Mouse (Mus musculus): ENCODE data around the gene Cep89.
A peak's percentile ranks its signal among the peaks of the same experiment; 100 is the strongest.

Cep89 gene

GRCm38 (mm10) chr7:35396542-35397168 is at the start of gene Cep89, which contains the start of gene Faap24:
Gene Cep89, plus strand, starts transcription at chr7:35397035.
Gene Faap24, minus strand, starts transcription at chr7:35396836.
- peak; percentile 96 for ATAC-seq (ENCODE audit: insufficient number of reproducible peaks, low FRiP score, low TSS enrichment)

- no peak for ATAC-seq (ENCODE audit: insufficient number of reproducible peaks, low FRiP score, low TSS enrichment)
Measured at GRCm38 (mm10) chr7:35347918-35348700, 48.7 kb upstream of the Cep89 start.

DNA sequence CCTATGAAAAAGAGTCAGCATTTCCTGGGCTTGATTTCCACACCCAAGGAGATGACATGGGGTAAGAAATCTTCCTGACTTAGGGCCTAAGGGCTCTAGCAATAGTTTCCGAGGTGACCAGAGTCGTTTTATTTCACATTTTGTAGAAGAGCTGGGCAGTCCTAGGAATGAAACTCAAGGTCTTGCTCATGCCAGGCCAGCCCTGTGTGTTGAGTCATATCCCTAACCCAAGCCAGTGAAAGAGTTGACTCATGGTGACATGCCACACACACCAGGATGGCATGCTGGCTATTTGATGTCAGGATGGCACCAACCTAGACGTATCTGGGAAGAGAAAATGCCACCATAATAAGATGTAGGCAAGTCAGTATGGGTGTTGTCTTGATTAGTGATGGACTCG is 47.8 kb upstream of the Cep89 start:
- no peak for ATAC-seq (ENCODE audit: insufficient number of reproducible peaks, low FRiP score, low TSS enrichment)

GRCm38 (mm10) chr7:35349886-35350684 is 46.8 kb upstream of the Cep89 start:
- ATAC-seq (ENCODE audit: insufficient number of reproducible peaks, low FRiP score, low TSS enrichment): no peak

DNA sequence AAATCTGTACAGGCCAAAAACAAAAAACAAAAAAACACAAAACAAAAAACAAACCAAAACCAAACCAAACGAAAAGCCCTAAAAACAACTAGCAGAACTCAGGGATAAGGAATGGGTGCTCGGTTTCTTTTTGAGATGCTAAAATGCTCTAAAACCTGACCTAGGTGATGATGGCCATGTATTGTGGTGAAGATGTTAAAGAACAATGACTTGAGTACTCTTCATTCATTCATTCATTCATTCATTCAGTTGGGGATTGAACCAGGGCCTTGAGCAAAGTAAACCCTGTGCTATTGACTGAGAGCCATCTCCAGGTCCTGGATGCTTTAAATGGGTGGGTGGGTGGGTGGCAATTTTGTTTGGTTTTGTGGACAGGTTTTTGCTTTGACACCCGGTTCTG is 45.7 kb upstream of the Cep89 start:
- no peak for ATAC-seq (ENCODE audit: insufficient number of reproducible peaks, low FRiP score, low TSS enrichment)

DNA sequence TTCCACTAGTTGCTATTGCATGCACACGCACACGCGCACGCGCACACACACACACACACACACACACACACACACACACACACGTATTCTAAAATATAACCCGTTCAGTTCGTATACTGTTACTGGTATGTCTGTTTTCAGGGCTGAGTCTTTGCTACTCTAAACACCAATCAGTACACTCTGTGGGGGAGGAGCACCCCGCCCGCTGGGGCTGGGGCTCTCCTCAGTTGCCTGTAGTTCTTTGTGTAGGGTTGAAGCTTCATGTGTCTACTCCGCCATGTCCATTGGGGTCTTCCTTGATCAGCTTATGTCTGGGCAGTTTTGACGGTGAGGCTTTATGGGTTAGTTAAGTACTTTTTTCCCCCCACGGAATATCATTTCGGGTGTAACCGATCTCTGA is 43.5 kb upstream of the Cep89 start:
- ATAC-seq (ENCODE audit: insufficient number of reproducible peaks, low FRiP score, low TSS enrichment): no peak

- no peak for ATAC-seq (ENCODE audit: insufficient number of reproducible peaks, low FRiP score, low TSS enrichment)
Measured at GRCm38 (mm10) chr7:35355303-35355872, 41.4 kb upstream of the Cep89 start.

DNA sequence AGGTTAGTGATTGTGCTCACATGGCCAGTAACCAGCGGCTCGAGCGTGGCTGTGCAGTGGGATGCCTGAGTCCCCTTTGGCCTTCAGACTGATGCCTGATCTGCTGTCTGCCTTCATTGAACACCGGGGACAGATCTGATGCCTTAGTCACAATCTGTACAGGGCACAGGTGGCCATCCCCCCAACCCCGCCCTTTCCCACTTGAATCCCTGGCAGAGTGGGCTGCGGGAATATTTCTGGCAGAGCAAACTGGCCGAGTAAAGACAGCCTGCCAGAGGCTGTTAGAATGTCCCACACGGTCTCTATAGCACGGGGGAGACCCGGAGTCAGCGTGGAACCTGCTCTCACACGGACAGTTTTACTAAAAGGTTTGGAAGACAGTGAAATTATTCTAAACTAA is 39.2 kb upstream of the Cep89 start:
- peak; percentile 36; the same call in 1 of the 2 replicates for ATAC-seq (ENCODE audit: insufficient number of reproducible peaks, low FRiP score, low TSS enrichment)

DNA sequence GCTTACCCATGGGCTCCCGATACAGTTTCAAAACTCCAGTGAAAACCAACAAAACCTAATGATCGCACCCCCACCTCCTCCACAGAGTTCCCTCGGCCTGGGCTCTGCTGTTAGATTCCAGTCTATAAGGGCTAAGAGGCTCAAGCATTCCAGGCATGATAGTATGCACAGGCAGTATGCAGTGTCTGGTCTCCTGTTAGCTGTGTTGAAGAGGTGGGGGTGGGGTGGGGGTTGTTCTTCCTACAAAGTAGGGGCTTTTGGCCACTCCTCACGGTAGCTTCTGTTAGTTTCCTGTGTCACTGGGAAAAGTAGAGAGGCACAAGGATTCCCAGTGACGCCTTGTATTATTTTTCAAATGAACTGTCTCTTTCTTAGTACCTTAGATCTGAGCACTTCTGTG is 34.6 kb upstream of the Cep89 start:
- ATAC-seq (ENCODE audit: insufficient number of reproducible peaks, low FRiP score, low TSS enrichment): no peak

DNA sequence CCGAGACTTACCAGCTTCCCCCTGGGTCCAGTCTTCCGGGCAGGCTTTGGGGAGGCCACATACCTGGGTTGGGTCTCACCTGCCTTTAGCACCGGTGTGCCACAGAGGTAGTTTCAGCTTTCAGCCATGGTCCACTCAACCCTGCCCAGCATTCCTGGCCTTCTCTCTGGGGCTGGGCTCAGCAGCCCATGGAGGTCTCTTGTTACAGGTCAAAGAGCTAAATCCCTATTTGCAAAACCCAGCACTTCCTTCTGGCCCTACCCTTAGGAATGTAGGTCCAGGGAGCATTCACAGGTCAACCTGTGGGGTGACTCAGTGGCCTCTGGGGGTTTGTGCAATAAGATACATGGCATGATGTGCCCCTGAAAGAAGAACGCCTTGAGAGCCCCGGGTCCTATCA is 34.0 kb upstream of the Cep89 start:
- ATAC-seq (ENCODE audit: insufficient number of reproducible peaks, low FRiP score, low TSS enrichment): no peak

DNA sequence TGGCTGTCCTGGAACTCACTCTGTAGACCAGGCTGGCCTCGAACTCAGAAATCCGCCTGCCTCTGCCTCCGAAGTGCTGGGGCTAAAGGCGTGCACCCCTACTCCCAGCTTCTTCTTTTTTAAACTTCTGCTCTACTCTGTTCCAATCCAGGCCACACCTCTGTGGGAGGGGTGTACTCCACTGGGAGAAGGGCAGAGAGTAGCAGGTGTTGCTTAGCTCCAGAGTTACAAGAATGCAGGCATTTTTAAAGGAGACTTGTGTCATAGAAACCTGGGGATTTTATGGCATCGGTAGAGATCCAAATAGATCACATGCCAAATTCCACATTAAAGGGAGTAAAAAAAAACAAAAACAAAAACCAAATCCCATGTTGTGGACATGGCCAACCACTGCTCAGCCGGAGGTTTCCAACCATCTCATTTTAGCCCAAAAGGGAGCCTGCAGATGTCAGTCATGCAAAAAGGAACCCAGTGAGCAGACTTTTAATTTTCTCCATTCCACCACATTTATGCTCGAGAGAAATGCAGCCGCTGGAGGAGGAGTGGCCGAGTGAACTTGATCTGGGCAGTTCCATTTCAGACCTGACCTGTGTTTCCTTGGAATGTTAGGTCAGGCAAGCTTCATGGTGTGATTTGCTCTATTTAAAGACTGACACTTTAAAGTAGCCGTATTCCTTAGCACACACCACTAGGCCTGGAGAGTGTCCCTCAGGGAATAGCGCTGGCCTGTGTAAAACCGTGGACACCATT is 31.5 kb upstream of the Cep89 start:
- ATAC-seq (ENCODE audit: insufficient number of reproducible peaks, low FRiP score, low TSS enrichment): no peak

DNA sequence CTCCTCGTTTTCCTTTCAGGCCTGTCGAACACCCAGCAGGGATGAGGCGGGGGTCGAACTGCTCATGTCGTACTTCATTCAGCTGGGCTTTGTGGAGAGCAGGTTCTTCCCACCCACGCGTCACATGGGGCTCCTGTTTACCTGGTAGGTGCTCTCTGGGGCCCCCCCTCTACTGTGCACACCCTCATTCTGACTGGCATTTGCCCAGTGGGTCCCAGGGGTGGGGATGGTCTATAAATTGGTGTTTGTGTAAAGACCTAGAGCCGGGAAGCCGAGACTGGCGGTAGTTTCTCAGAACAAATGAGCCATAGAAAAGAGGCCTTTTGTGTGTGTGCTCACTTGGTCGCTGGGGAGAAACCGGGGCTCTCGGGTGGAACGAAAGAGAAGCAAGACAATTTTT is 25.7 kb upstream of the Cep89 start:
- no peak for ATAC-seq (ENCODE audit: insufficient number of reproducible peaks, low FRiP score, low TSS enrichment)

GRCm38 (mm10) chr7:35372483-35373017 is 24.3 kb upstream of the Cep89 start:
- ATAC-seq (ENCODE audit: insufficient number of reproducible peaks, low FRiP score, low TSS enrichment): no peak

DNA sequence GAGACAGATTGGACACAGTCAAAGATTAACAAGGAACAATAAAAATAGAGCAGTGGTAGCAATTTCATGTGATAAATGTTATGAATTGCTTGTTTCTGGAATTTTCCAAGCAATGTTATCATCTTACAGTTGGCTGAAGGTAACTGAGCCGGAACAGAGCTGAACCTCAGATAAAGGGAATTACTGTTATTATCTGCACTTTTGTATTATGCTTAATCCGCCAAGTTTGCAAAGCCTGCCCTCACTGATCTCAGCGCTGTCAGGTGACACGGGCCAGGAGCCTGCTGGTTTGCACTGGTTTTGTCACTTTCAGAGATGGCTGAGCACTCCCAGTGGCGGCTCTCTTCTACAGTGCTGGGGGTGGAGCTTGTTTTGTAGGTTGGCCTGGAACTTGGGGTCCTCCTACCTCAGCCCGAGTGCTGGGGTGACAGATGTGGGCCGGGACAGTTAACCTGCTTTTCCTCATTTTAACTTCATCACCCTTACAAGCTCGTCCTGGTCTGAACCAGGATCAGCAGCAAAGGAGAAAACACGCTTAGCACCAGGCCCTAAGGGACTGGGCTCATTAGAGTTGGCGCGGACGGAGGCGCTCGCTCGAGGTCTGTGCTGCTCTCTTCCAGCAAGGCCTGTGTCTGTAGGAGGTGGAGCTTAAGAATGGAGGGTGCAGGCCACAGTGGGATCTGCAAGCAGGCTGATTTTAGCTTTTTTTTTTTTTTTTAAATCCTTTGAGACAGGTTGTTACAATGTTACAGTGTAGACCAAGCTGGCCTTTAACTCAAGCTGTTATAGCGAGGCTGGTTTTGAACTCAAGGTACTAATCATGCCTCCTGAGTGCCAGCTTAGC is 23.5 kb upstream of the Cep89 start:
- no peak for ATAC-seq (ENCODE audit: insufficient number of reproducible peaks, low FRiP score, low TSS enrichment)

DNA sequence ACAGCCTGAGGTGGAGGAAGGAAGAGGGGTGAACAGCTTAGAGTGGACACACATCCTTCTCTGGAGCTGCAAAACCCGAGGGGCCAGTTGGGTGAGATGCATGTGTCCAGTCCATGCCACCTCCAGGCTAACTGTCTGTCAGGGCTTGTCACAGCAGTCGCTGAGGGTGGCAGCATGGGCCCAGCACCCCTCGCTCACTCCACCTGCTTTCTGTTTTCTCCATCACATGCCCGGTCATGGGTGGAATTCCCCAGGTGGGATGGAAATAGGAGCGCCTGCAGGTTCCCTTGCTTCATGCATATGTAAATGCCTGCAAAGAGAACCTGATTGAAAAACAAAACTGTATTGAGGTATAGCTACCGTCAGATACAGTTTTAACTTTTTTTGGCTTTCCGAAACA is 22.6 kb upstream of the Cep89 start:
- no peak for ATAC-seq (ENCODE audit: insufficient number of reproducible peaks, low FRiP score, low TSS enrichment)

DNA sequence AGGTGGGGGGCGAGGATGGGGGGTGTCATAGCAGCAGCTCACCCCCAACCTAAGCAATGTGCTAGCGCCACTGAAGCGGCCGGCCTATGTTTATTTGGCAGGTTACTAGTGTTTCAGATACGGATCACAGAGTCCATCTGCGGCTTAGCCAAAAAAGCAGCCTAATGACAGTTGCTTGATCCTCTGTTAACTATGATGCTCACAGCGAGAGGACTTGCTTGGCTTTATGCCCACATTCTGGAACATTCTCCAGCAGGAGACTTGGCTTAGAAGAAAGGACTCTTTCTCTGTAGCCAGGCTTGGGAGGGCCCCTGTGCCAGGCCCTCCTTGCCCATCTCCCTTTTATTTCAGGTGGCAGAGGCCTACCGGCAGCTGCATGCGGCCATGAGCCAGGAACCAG is 20.2 kb upstream of the Cep89 start:
- ATAC-seq (ENCODE audit: insufficient number of reproducible peaks, low FRiP score, low TSS enrichment): peak; percentile 78; the same call in 1 of the 2 replicates

DNA sequence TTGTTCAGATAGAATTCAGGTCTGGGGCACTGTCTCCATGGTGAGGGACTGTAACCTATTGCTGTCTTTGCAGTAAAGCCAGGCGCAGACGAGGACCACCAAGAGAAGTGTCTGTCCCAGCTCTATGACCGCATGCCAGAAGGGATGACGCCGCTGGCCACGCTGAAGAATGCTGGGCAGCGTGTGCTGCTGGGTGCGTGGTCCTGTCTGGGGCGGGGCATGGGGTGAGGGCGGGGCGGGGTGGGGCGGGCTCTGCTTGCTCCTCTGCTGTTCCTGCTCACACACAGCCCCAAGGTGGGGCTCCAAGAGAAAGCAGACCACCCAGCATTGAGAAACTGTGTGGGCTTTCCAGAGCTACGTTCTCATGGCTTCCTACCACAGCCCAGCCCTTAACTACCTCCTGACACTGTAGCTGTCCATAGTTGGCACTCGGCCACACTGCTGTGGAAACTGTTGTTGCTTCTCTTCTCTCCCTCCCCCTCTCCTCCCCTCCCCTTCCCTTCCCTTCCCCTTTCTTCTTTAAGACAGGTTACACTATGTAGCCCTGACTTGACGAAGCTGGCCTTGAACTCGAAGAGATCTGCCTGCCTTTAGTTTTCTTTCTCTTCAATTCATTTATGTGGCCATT is 17.2 kb upstream of the Cep89 start:
- ATAC-seq (ENCODE audit: insufficient number of reproducible peaks, low FRiP score, low TSS enrichment): no peak

DNA sequence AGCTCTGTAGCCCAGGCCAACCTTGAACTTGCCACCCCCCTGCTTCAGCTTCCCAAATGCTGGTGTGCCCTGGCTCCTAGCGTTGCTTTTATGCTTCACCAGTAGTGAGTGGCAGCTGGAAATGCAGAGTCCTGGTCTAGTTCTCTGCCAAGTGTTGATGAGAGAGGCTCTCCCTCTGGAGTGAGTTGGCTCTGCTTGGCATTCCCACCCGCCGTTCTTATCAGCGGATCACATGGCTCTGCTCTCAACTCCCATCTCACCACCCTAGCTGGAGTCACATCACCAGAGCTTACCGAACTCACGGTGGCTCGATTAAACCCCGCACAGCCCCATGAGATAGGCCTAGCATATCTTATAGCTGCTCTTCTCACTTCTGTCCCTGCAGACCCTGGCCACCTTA is 16.5 kb upstream of the Cep89 start:
- ATAC-seq (ENCODE audit: insufficient number of reproducible peaks, low FRiP score, low TSS enrichment): no peak

DNA sequence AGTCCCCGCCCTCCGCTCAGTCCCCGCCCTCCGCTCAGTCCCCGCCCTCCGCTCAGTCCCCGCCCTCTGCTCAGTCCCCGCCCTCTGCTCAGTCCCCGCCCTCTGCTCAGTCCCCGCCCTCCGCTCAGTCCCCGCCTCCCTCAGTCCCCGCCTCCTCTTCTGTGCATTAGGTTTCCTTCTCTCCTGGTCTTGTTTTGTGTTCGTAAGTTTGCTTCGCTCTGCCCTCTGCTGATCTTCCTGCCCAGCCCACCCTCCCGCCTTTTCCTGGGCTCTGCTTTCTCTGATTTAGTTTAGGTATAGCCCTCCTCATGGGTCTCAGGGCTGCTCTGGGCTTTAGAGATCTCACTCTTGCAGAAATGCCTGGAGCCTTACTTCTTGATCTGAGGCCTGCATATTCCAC is 15.0 kb upstream of the Cep89 start:
- no peak for ATAC-seq (ENCODE audit: insufficient number of reproducible peaks, low FRiP score, low TSS enrichment)
